Mouse (Mus musculus): ENCODE data around the gene Ttc13.

- TF ChIP-seq CTCF (IDR thresholded peaks at IDR 0.05; ENCODE audit: low read depth, low read length) (no peak), POLR2A (IDR thresholded peaks at IDR 0.05; ENCODE audit: extremely low read depth, insufficient read depth, low read length) (no peak)
These were observed 11.0 kb upstream of the Ttc13 start for GRCm38 (mm10) chr8:124732828-124733227.

Data from liver, adult 2 months (tissue).